Mouse (Mus musculus) CH12.LX (cell line): ENCODE data around the gene Thrap3. TPM values are rescaled to one million over a fixed set of nuclear protein-coding genes. Genes with fewer than 3 reads are reported as not detected.

Experiments used
- DNase-seq: peaks from one replicate; pipeline ENCODE4 v3.0.0-alpha.2; 2013; ENCODE audit errors: extremely low read depth
- H3K27ac ChIP-seq: 2 replicates; pipeline ENCODE4 v1.5.1; 2012; ENCODE audit warnings: low read depth, mild to moderate bottlenecking, control low read depth, moderate library complexity; ENCODE audit not compliant: insufficient read depth
- H3K27me3 ChIP-seq: replicated peaks from 2 replicates; pipeline ENCODE3; 2012; ENCODE audit warnings: inconsistent platforms
- H3K36me3 ChIP-seq, 2 experiments: replicated peaks in 1 of 2; 2 replicates each; pipeline versions ENCODE3 to v1.6.1; 2012; ENCODE audit warnings: inconsistent platforms in 1 of 2, low read length in 1 of 2, mild to moderate bottlenecking in 1 of 2, mixed read lengths in 1 of 2, moderate library complexity in 1 of 2; ENCODE audit not compliant: control insufficient read depth in 1 of 2, insufficient read depth in 1 of 2
- H3K4me1 ChIP-seq, 2 experiments: 2 replicates each; pipeline ENCODE4 v1.6.1; 2012; ENCODE audit warnings: inconsistent platforms in 1 of 2, moderate library complexity in 1 of 2; ENCODE audit not compliant: insufficient read depth in 2 of 2, control insufficient read depth in 1 of 2
- H3K4me2 ChIP-seq: 2 replicates; pipeline ENCODE4 v1.6.1; 2012; ENCODE audit warnings: low read depth, mild to moderate bottlenecking, control low read depth; ENCODE audit not compliant: poor library complexity, insufficient read depth, severe bottlenecking
- H3K4me3 ChIP-seq, 3 experiments: fragments of 150-350 bp in 1 of 3; sonication (generic) in 1 of 3; replicated peaks in 1 of 3; 2 replicates each; pipeline versions ENCODE3 to v1.5.1; 2011 to 2012; ENCODE audit warnings: low read depth in 2 of 3, low read length in 2 of 3, mild to moderate bottlenecking in 2 of 3, moderate library complexity in 2 of 3, control low read depth in 1 of 3, improper control_type of control experiment in 1 of 3, inconsistent platforms in 1 of 3, mixed read lengths in 1 of 3; ENCODE audit not compliant: poor library complexity in 1 of 3
- H3K79me2 ChIP-seq: replicated peaks from 2 replicates; pipeline ENCODE4 v1.6.1; 2012; ENCODE audit warnings: mild to moderate bottlenecking, moderate library complexity; ENCODE audit not compliant: control insufficient read depth, poor library complexity, insufficient read depth, severe bottlenecking; ENCODE audit errors: extremely low read depth
- H3K9ac ChIP-seq: 2 replicates; pipeline ENCODE4 v1.6.1; 2012; ENCODE audit warnings: low read depth, mild to moderate bottlenecking, control low read depth, moderate library complexity; ENCODE audit not compliant: insufficient read depth
- H3K9me3 ChIP-seq: replicated peaks from 2 replicates; pipeline ENCODE3; 2012; ENCODE audit warnings: low read length, inconsistent platforms, mixed read lengths
- CHD2 ChIP-seq: IDR thresholded peaks from 2 replicates; pipeline ENCODE4 v1.6.1; 2011; ENCODE audit warnings: low read length, improper control_type of control experiment
- E2F4 ChIP-seq: IDR thresholded peaks from 2 replicates; pipeline ENCODE4 v1.6.1; 2011; ENCODE audit warnings: low read depth, low read length, improper control_type of control experiment; ENCODE audit not compliant: insufficient replicate concordance
- ETS1 ChIP-seq: conservative IDR thresholded peaks from 2 replicates; pipeline ENCODE4 v1.6.1; 2012; ENCODE audit warnings: low read depth, mild to moderate bottlenecking, inconsistent platforms, low read length, improper control_type of control experiment, moderate library complexity
- GABPA ChIP-seq: IDR thresholded peaks from 2 replicates; pipeline ENCODE4 v1.6.1; 2012; ENCODE audit warnings: low read depth, low read length, improper control_type of control experiment, inconsistent platforms; ENCODE audit not compliant: insufficient replicate concordance
- IRF4 ChIP-seq: IDR thresholded peaks from 2 replicates; pipeline ENCODE4 v1.6.1; 2014; ENCODE audit warnings: low read depth, mild to moderate bottlenecking, inconsistent platforms, low read length, improper control_type of control experiment
- JUN ChIP-seq: IDR thresholded peaks from 2 replicates; pipeline ENCODE4 v1.6.1; 2011; ENCODE audit warnings: low read depth, mild to moderate bottlenecking, low read length, improper control_type of control experiment, moderate library complexity; ENCODE audit not compliant: insufficient read depth
- JUND ChIP-seq: conservative IDR thresholded peaks from 2 replicates; pipeline ENCODE4 v1.6.1; 2011; ENCODE audit warnings: low read depth, low read length, improper control_type of control experiment
- KAT2A ChIP-seq: IDR thresholded peaks from 2 replicates; pipeline ENCODE4 v1.6.1; 2012; ENCODE audit warnings: low read length, improper control_type of control experiment, inconsistent platforms; ENCODE audit not compliant: insufficient replicate concordance
- MAFK ChIP-seq: IDR thresholded peaks from 2 replicates; pipeline ENCODE4 v1.6.1; 2011; ENCODE audit warnings: low read length, improper control_type of control experiment; ENCODE audit not compliant: insufficient replicate concordance
- MAX ChIP-seq: IDR thresholded peaks from 2 replicates; pipeline ENCODE4 v1.6.1; 2011; ENCODE audit warnings: low read length, improper control_type of control experiment
- MYC ChIP-seq: IDR thresholded peaks from 2 replicates; pipeline ENCODE4 v1.6.1; 2011; ENCODE audit warnings: low read depth, mild to moderate bottlenecking, improper control_type of control experiment, low read length
- NELFE ChIP-seq: IDR thresholded peaks from 2 replicates; pipeline ENCODE4 v1.6.1; 2011; ENCODE audit warnings: low read depth, low read length, improper control_type of control experiment
- NRF1 ChIP-seq: IDR thresholded peaks from 2 replicates; pipeline ENCODE4 v1.6.1; 2014; ENCODE audit warnings: low read depth, mild to moderate bottlenecking, inconsistent platforms, low read length, improper control_type of control experiment, moderate library complexity
- POLR2AphosphoS2 ChIP-seq: IDR thresholded peaks from 2 replicates; pipeline ENCODE4 v1.6.1; 2011; ENCODE audit warnings: low read depth, low read length, improper control_type of control experiment
- RCOR1 ChIP-seq: conservative IDR thresholded peaks from 2 replicates; pipeline ENCODE4 v1.6.1; 2012; ENCODE audit warnings: low read depth, mild to moderate bottlenecking, inconsistent platforms, low read length, improper control_type of control experiment
- SIN3A ChIP-seq: IDR thresholded peaks from 2 replicates; pipeline ENCODE4 v1.6.1; 2012; ENCODE audit warnings: low read length, improper control_type of control experiment, inconsistent platforms
- SMC3 ChIP-seq: IDR thresholded peaks from 2 replicates; pipeline ENCODE4 v1.6.1; 2011; ENCODE audit warnings: low read depth, low read length, improper control_type of control experiment
- TBP ChIP-seq: conservative IDR thresholded peaks from 2 replicates; pipeline ENCODE4 v1.6.1; 2011; ENCODE audit warnings: low read depth, low read length, improper control_type of control experiment
- UBTF ChIP-seq: IDR thresholded peaks from 2 replicates; pipeline ENCODE4 v1.6.1; 2012; ENCODE audit warnings: low read depth, mild to moderate bottlenecking, inconsistent platforms, low read length, improper control_type of control experiment, moderate library complexity
- USF1 ChIP-seq: IDR thresholded peaks from 2 replicates; pipeline ENCODE4 v1.6.1; 2014; ENCODE audit warnings: low read depth, mild to moderate bottlenecking, inconsistent platforms, low read length, improper control_type of control experiment
- USF2 ChIP-seq: conservative IDR thresholded peaks from 2 replicates; pipeline ENCODE4 v1.6.1; 2011; ENCODE audit warnings: low read depth, low read length, improper control_type of control experiment
- ZC3H11A ChIP-seq: IDR thresholded peaks from 2 replicates; pipeline ENCODE4 v1.6.1; 2012; ENCODE audit warnings: low read depth, mild to moderate bottlenecking, inconsistent platforms, low read length, improper control_type of control experiment
- ZMIZ1 ChIP-seq: IDR thresholded peaks from 2 replicates; pipeline ENCODE4 v1.6.1; 2012; ENCODE audit warnings: low read depth, mild to moderate bottlenecking, inconsistent platforms, low read length, improper control_type of control experiment
- dilution Hi-C: fragments of 300-500 bp; cut with MboI; formaldehyde crosslinking; loops from 2 replicates; pipeline ENCODE4 v1.14.3; 2020; ENCODE audit warnings: low sequenced_read_pairs; ENCODE audit not compliant: extremely low pct_unique_long_range_greater_than_20kb, extremely low pct_ligation_motif_present
- in situ Hi-C: fragments of 300-500 bp; cut with MboI; formaldehyde crosslinking; loops from 3 replicates; pipeline ENCODE4 v1.14.3; 2019; ENCODE audit warnings: low sequenced_read_pairs, low pct_ligation_motif_present, low pct_unique_long_range_greater_than_20kb, mixed read lengths
- polyA plus RNA-seq: library from polyadenylated mRNA; unstranded; fragments of >175 nt; gene quantifications from 2 replicates; pipeline ENCODE4 v1.2.1, GENCODE M21; 2012; ENCODE audit warnings: low read depth; ENCODE audit not compliant: insufficient read length
- total RNA-seq, 2 experiments: library from RNA; depleted of rRNA; stranded (reverse); fragments of 300-350 nt in 1 of 2; fragments of >200 nt in 1 of 2; gene quantifications; 2 replicates each; pipeline ENCODE4 v1.2.3; 2012 to 2014

Gene Thrap3
- total and polyA plus RNA-seq, 3 experiments, result 140 to 327 (median 183) TPM

GRCm38 (mm10) chr4:126235191-126235590, 32.6 kb upstream of the Thrap3 start:
- no peak for TF ChIP-seq MYC
- TF ChIP-seq IRF4, result no peak
- TF ChIP-seq TBP, result no peak
- TF ChIP-seq JUN, result no peak
- TF ChIP-seq UBTF, result no peak
- no peak for TF ChIP-seq ZMIZ1
- no peak for TF ChIP-seq RCOR1
- no peaks in the 10 kb centered on the region for H3K9me3 ChIP-seq
- H3K36me3 ChIP-seq, result peaks cover 69 to 97% of the 10 kb centered on the region in 2 experiments
- H3K27ac ChIP-seq, result no peak overlapping the region
- no peak overlapping the region for H3K4me2 ChIP-seq
- in situ Hi-C loops (no loop called here), dilution Hi-C loops (no loop called here)
- DNase-seq, result no peak
- no peaks in the 10 kb centered on the region for H3K79me2 ChIP-seq
- peaks cover 8 to 73% of the 10 kb centered on the region in 2 experiments for H3K4me1 ChIP-seq
- H3K27me3 ChIP-seq, result no peaks in the 10 kb centered on the region
- H3K4me3 ChIP-seq, result no peak overlapping the region
- no peak overlapping the region for H3K9ac ChIP-seq

GRCm38 (mm10) chr4:126234496-126235175, 32.1 kb upstream of the Thrap3 start:
- no peak for DNase-seq
- in situ Hi-C loops (no loop called here), dilution Hi-C loops (no loop called here)
- H3K9ac ChIP-seq, result no peak overlapping the region
- H3K4me2 ChIP-seq, result no peak overlapping the region
- no peak overlapping the region for H3K27ac ChIP-seq
- peaks cover 13 to 79% of the 10 kb centered on the region in 2 experiments for H3K4me1 ChIP-seq
- H3K4me3 ChIP-seq, result no peak overlapping the region
- TF ChIP-seq USF2 (no peak), NELFE (no peak), E2F4 (no peak), IRF4 (no peak), MAX (no peak), CHD2 (no peak), ZC3H11A (no peak), ETS1 (no peak), ZMIZ1 (no peak), SIN3A (no peak), USF1 (no peak), NRF1 (no peak), GABPA (no peak), SMC3 (no peak), JUND (no peak), UBTF (no peak), KAT2A (no peak), JUN (no peak), MAFK (no peak), POLR2AphosphoS2 (no peak)
- no peaks in the 10 kb centered on the region for H3K79me2 ChIP-seq
- H3K36me3 ChIP-seq, result peaks cover 64 to 97% of the 10 kb centered on the region in 2 experiments
- H3K27me3 ChIP-seq, result no peaks in the 10 kb centered on the region
- H3K9me3 ChIP-seq, result no peaks in the 10 kb centered on the region
